Mouse (Mus musculus) midbrain, postnatal 0 days (tissue): ENCODE measurements at regions not wholly inside any gene's neighbourhood (a gene's known extent, or its start where the extent isn't known, plus 50 kb on each side); places are given as distances from the start of the nearest gene placed in this dataset.

Experiments used
- ATAC-seq: fragments of 200-750 bp; cut with Nextera tagmentation; 2 replicates; pipeline ENCODE4 v1.8.0; 2017; ENCODE audit warnings: moderate number of reproducible peaks, mild to moderate bottlenecking, moderate TSS enrichment, moderate library complexity; ENCODE audit not compliant: low FRiP score
- DNase-seq: peaks from one replicate; pipeline ENCODE4 v3.0.0-alpha.2; 2015; ENCODE audit warnings: low spot score
- H3K27ac ChIP-seq: fragments of 300-500 bp; sonication (generic); 2 replicates; pipeline ENCODE4 v1.5.1; 2014; ENCODE audit warnings: low read depth, mild to moderate bottlenecking, low read length, mixed read lengths
- H3K27me3 ChIP-seq: fragments of 300-500 bp; sonication (generic); 2 replicates; pipeline ENCODE4 v1.6.1; 2014; ENCODE audit warnings: low read length, control low read depth, mixed read lengths; ENCODE audit not compliant: insufficient read depth
- H3K36me3 ChIP-seq: fragments of 300-500 bp; sonication (generic); 2 replicates; pipeline ENCODE4 v1.6.1; 2014; ENCODE audit warnings: low read length, control low read depth, mixed read lengths; ENCODE audit not compliant: insufficient read depth
- H3K4me1 ChIP-seq: fragments of 300-500 bp; sonication (generic); 2 replicates; pipeline ENCODE4 v1.6.1; 2014; ENCODE audit warnings: mild to moderate bottlenecking, control low read depth, antibody characterized with exemption, low read length, mixed read lengths; ENCODE audit not compliant: insufficient read depth
- H3K4me2 ChIP-seq: fragments of 300-500 bp; sonication (generic); 2 replicates; pipeline ENCODE4 v1.6.1; 2014; ENCODE audit warnings: low read depth, mild to moderate bottlenecking, low read length, mixed read lengths; ENCODE audit not compliant: poor library complexity, severe bottlenecking
- H3K4me3 ChIP-seq: fragments of 300-500 bp; sonication (generic); 2 replicates; pipeline ENCODE4 v1.5.1; 2014; ENCODE audit warnings: low read depth, mild to moderate bottlenecking, low read length, moderate library complexity
- H3K9ac ChIP-seq: fragments of 300-500 bp; sonication (generic); replicated peaks from 2 replicates; pipeline ENCODE4 v1.6.1; 2014; ENCODE audit warnings: mild to moderate bottlenecking, low read length, moderate library complexity, mixed read lengths; ENCODE audit not compliant: poor library complexity, severe bottlenecking
- H3K9me3 ChIP-seq: fragments of 300-500 bp; sonication (generic); 2 replicates; pipeline ENCODE4 v1.6.1; 2016; ENCODE audit warnings: low read length, control low read depth
- CTCF ChIP-seq: IDR thresholded peaks from 2 replicates; pipeline ENCODE4 v1.5.1; 2016; ENCODE audit warnings: antibody characterized with exemption, mild to moderate bottlenecking
- WGBS: fragments of 180-500 bp; shearing (Covaris S2); extraction: QIAGEN DNeasy Blood & Tissue Kit; methylation state at CpG from one replicate; pipeline ENCODE4 v1.1.7; 2014; 5-methylcytosine and 5-hydroxymethylcytosine counted together

GRCm38 (mm10) chr2:40431335-40431734 is 1205.1 kb upstream of the Ppp6c start:
- ATAC-seq (no peak), DNase-seq (no peak)
- Histone ChIP-seq H3K9ac (no peak overlapping the region), H3K4me3 (no peak overlapping the region), H3K36me3 (no peaks in the 10 kb centered on the region), H3K4me1 (no peaks in the 10 kb centered on the region), H3K9me3 (no peaks in the 10 kb centered on the region), H3K27me3 (no peaks in the 10 kb centered on the region), H3K4me2 (no peak overlapping the region), H3K27ac (no peak overlapping the region)
- no peak for TF ChIP-seq CTCF
- WGBS = 44% methylated on average over 2 of the region's 2 CpGs

- H3K27ac ChIP-seq = no peak overlapping the region
- 86% methylated on average over 2 of the region's 2 CpGs for WGBS
- H3K36me3 ChIP-seq = no peaks in the 10 kb centered on the region
- no peak for ATAC-seq
- no peak overlapping the region for H3K4me3 ChIP-seq
- no peak overlapping the region for H3K9ac ChIP-seq
- no peaks in the 10 kb centered on the region for H3K4me1 ChIP-seq
- TF ChIP-seq CTCF = no peak
- no peaks in the 10 kb centered on the region; the same call in 1 of the 2 replicates for H3K9me3 ChIP-seq
- no peak for DNase-seq
- no peaks in the 10 kb centered on the region for H3K27me3 ChIP-seq
- no peak overlapping the region for H3K4me2 ChIP-seq
Observed at GRCm38 (mm10) chr2:40402418-40402817, 1176.2 kb upstream of the Ppp6c start.
